ENCODE assay signal across 8 mouse cellular contexts in the genomic region with DNA sequence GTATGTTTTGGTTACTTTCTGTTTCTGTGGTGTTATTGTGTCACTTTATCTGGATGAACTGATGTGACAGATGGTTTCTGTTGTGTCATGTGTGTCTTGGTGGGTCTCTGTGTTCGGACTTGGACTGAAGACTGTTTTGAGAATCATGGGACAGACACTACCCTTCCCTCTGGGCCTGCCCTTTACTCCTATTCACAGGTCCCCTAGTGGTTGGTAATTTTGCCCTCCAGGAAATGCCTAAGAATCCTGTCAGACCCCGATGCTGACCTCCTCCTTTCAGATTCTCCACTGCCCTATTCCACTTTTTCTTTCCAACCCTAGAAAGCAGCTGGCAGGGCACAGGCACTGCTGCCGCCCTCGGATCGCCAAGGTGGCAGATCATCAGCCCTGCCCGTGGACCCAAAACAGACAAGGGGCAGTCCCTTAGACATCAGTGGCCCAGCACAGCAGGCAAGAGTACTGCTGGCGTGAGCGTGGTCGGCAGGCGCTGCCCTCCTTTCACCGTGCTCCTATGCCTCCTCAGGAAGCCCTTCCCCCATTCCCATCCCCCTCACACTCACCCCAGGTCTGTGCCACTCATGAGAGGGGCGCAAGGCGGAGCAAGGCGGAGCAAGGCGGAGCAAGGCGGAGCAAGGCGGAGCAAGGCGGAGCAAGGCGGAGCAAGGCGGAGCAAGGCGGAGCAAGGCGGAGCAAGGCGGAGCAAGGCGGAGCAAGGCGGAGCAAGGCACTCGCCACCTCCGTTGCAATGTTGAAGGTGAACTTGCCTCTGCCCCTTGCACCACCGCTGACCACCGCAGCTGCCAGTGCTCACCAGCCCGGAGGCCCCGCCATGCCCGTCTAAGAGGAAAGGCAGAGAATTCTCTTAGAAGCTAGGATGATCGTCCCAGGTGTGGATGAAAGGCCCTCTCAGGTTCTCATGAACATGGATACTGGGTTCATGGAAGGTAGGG. TPM values are rescaled to one million over a fixed set of nuclear protein-coding genes. Genes with fewer than 3 reads are reported as not detected.
A peak's percentile ranks its signal among the peaks of the same experiment; 100 is the strongest.
DNase-seq lines count a peak whose midpoint lies in the region; ATAC-seq lines count a peak whose summit lies in the region.

No protein-coding gene starts in this region.

- ATAC-seq in hindbrain, embryonic 12.5 days (ENCODE audit: low FRiP score), result peak; percentile 96

- H3K27ac ChIP-seq in hindbrain, embryonic 12.5 days, result peak overlapping the region; percentile 82

- H3K36me3 ChIP-seq in erythroblast, embryonic 14.5 days (ENCODE audit: control insufficient read depth), result peaks cover 24% of the 10 kb centered on the region
- H3K36me3 ChIP-seq in hindbrain, embryonic 12.5 days, result no peaks in the 10 kb centered on the region

- 1% methylated on average over 31 of the region's 33 CpGs for WGBS in hindbrain, embryonic 12.5 days

- H3K27me3 ChIP-seq in erythroblast, embryonic 14.5 days (ENCODE audit: control insufficient read depth), result no peaks in the 10 kb centered on the region
- no peaks in the 10 kb centered on the region for H3K27me3 ChIP-seq in hindbrain, embryonic 12.5 days

- peaks cover 44% of the 10 kb centered on the region for H3K4me1 ChIP-seq in erythroblast, embryonic 14.5 days (ENCODE audit: control insufficient read depth)
- 0 out of 2 replicates have a peak, but pooled peaks cover 2% of the 10 kb centered on the region for H3K4me1 ChIP-seq in hindbrain, embryonic 12.5 days

- H3K9ac ChIP-seq in hindbrain, embryonic 12.5 days, result peak overlapping the region; percentile 72

- peak; percentile 84 for DNase-seq in MN1 (ENCODE audit: low spot score)
- peak; percentile 70 for DNase-seq in brain, embryonic 18.5 days (ENCODE audit: low read depth, low spot score)
- peak; percentile 47 to 56 for DNase-seq in layer of hippocampus, postnatal 36 days
- peak; percentile 67 to 78 for DNase-seq in lung, postnatal 4 days
- peak; percentile 90 for DNase-seq in retina, postnatal 1 day
- peak; percentile 48 to 61 for DNase-seq in urinary bladder, postnatal 4 days (ENCODE audit: low spot score in 2 of 2)

- H3K9me3 ChIP-seq in erythroblast, embryonic 14.5 days (ENCODE audit: control insufficient read depth, low read length), result peaks cover 19% of the 10 kb centered on the region
- H3K9me3 ChIP-seq in hindbrain, embryonic 12.5 days (replicated peaks), result peaks cover 5% of the 10 kb centered on the region; the same call in 1 of the 2 replicates

- peak overlapping the region; percentile 76 for H3K4me3 ChIP-seq in erythroblast, embryonic 14.5 days (replicated peaks)
- H3K4me3 ChIP-seq in hindbrain, embryonic 12.5 days, result peak overlapping the region; percentile 56

- H3K4me2 ChIP-seq in hindbrain, embryonic 12.5 days (replicated peaks), result peak overlapping the region; percentile 67

RNA-seq across cellular contexts. Expression of gene Zfp119b, which starts 17.5 kb away (rescaled TPM):
- not detected in 2 replicates for polyA plus RNA-seq in erythroblast, embryonic 14.5 days (2012)
- polyA plus RNA-seq in hindbrain, embryonic 12.5 days (2016; fragmentation: Nextera tagmentation; extraction: Ambion mirVana), result 6.2 and 6.3 TPM in 2 replicates
- 1 to 10 TPM; 3.4 to 5.4 TPM for total RNA-seq in layer of hippocampus, postnatal 36 days (2021)

RNA-seq across cellular contexts. Expression of gene Ebi3, which starts 20.6 kb away (rescaled TPM):
- 0.34 and 0.37 TPM in 2 replicates for polyA plus RNA-seq in erythroblast, embryonic 14.5 days (2012)
- polyA plus RNA-seq in hindbrain, embryonic 12.5 days (2016; fragmentation: Nextera tagmentation; extraction: Ambion mirVana), result 2.6 and 4.4 TPM in 2 replicates
- total RNA-seq in layer of hippocampus, postnatal 36 days (2021), result 1 to 10 TPM; 1.1 to 1.2 TPM

RNA-seq across cellular contexts. Expression of gene Yju2, which starts 27.1 kb away (rescaled TPM):
- polyA plus RNA-seq in erythroblast, embryonic 14.5 days (2012), result 1.6 and 1.7 TPM in 2 replicates
- polyA plus RNA-seq in hindbrain, embryonic 12.5 days (2016; fragmentation: Nextera tagmentation; extraction: Ambion mirVana), result 24.1 and 26.7 TPM in 2 replicates
- total RNA-seq in layer of hippocampus, postnatal 36 days (2021), result 10 to 100 TPM; 17.4 to 20.5 TPM

RNA-seq across cellular contexts. Expression of gene Shd, which starts 38.4 kb away (rescaled TPM):
- polyA plus RNA-seq in erythroblast, embryonic 14.5 days (2012), result not detected in 2 replicates
- 133 and 135 TPM in 2 replicates for polyA plus RNA-seq in hindbrain, embryonic 12.5 days (2016; fragmentation: Nextera tagmentation; extraction: Ambion mirVana)
- total RNA-seq in layer of hippocampus, postnatal 36 days (2021), result 10 to 100 TPM; 24.4 to 26.8 TPM

RNA-seq across cellular contexts. Expression of gene Zfp959, which starts 39.9 kb away (rescaled TPM):
- polyA plus RNA-seq in erythroblast, embryonic 14.5 days (2012), result 0.06 and 0.10 TPM in 2 replicates
- 13.0 and 15.1 TPM in 2 replicates for polyA plus RNA-seq in hindbrain, embryonic 12.5 days (2016; fragmentation: Nextera tagmentation; extraction: Ambion mirVana)
- total RNA-seq in layer of hippocampus, postnatal 36 days (2021), result 1 to 10 TPM; 8.7 to 9.3 TPM

Comparison
In these comparisons a context has a peak if more than half of its experiments do, and no peak if none do; other contexts are left out.
1. Peak in every context shown above with its lines: DNase-seq, ATAC-seq, H3K4me3 ChIP-seq and H3K27ac ChIP-seq.